Mouse (Mus musculus) 416B (cell line): ENCODE measurements at regions not wholly inside any gene's neighbourhood (a gene's known extent, or its start where the extent isn't known, plus 50 kb on each side); places are given as distances from the start of the nearest gene placed in this dataset.
"Not testable (repeated sequence)": the region's sequence is repeated elsewhere in the genome, so short reads cannot be mapped to it uniquely, and the experiment has no call there.

Experiments used
- DNase-seq: peaks from one replicate; pipeline ENCODE4 v3.0.0; 2011; ENCODE audit warnings: low read depth

DNA sequence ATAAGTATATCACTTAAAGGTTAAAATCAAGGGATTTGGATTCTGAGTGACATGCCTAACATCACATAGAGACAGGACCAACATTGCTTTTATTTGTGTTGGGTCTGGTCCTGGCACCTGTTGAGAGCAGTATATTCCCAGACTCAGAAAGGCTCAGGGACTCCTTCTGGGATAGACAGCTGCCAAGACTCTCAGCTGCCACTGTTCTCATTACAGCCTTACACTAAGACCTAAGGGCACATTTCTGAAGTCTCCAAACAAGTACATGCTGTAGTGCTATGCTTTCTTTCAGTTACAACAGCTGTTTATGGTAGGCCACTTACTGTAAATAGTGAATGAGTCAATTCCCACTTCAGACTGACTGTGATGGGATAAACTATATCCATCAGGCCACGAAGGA lies 77.7 kb upstream of the Fam13a start:
- DNase-seq, result no peak

GRCm38 (mm10) chr6:59103936-59104335 lies 79.6 kb upstream of the Fam13a start:
- no peak for DNase-seq

DNA sequence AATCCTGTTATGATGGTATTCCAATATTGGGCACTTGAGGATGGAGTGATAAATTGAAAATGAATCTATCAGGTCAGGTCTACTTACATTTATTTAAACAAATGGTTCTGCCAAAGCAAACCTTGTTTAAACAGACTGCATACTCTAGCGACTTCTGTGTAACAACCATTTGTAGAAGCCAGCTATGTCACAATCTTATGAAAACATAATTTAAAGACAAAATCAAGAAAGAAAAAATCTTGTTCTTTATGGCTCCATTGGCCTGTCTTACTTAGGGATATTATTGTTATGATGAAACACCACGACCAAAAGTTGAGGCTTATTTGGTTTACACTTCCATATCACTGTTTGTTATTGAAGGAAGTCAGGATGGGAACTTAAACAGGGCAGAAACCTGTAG lies 80.1 kb upstream of the Fam13a start:
- DNase-seq, result no peak

- DNase-seq, result no peak
These were observed 83.8 kb upstream of the Fam13a start for GRCm38 (mm10) chr6:59108102-59108501.

GRCm38 (mm10) chr6:59132410-59132809 lies 76.3 kb upstream of the Tigd2 start:
- DNase-seq, result peak; percentile 33

- DNase-seq, result not testable (repeated sequence)
These were observed 74.9 kb upstream of the Tigd2 start for GRCm38 (mm10) chr6:59133800-59134199.

GRCm38 (mm10) chr6:59139702-59140101 lies 69.0 kb upstream of the Tigd2 start:
- DNase-seq, result no peak

DNA sequence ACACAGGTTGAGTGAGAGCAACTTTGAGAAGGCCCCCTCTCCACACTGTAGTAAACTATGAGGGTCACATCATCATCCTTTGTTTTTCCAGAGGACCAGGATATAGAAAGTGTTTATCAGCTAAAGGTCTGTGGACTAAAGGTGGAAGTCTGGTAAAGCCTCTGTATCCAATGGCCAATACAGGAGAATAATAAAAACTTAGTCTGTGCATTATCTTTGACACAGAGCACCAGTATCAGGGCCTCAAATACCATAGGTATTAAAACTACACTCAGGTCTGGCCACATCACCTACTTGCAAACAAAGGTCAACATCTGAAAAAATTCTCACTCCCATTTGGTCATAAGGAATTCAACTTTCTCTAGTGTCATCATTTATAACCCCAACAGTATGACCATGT lies 66.6 kb upstream of the Tigd2 start:
- no peak for DNase-seq

DNA sequence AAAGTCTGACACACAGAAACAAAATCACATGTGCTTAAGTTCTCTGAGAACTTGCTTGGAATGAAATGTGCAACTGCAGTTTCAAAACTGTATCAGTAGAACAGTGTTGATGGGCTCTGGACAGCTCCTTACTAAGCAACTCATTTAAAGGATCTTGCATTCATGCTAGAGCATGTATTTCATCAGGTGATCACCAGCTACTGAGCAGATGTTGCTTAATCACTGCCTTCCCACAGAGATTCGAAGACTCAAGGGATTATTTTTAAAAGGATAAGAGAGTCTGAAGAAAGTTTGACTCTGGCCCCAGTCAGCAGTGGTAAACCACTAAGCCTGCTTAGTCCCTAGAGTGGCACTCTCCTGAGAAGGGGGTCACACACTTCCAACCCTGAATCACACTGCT lies 61.2 kb upstream of the Tigd2 start:
- DNase-seq, result peak; percentile 27

DNA sequence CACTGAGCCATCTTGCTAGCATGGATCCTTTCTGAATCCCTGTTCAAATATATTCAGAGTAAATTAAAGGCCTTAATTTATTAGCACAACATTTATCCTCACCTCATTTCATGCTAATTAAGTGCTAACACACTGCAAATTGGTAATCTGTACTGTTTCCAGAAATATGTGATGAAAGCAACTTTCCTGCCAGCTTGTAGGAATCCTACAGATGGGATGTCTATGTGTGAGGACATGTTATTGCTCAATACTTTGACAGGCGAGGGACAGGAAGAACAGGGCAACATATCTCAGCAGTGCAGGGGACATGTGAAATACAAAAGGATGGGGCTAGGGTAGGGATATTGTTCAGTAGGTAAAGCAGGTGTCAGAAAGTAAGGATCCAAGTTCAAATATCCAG lies 53.0 kb upstream of the Tigd2 start:
- DNase-seq, result no peak
